Mouse (Mus musculus) testis, postnatal 14 days (tissue): ENCODE measurements around the gene Cadps.

Source experiments
- DNase-seq: peaks from one replicate; pipeline ENCODE4 v3.0.0; 2021; ENCODE audit warnings: low spot score

The Cadps gene

GRCm38 (mm10) chr14:12504191-12504947 lies 318.5 kb downstream of the Cadps start:
- no peak for DNase-seq

- no peak for DNase-seq
Observed at GRCm38 (mm10) chr14:12462206-12462605, 360.7 kb downstream of the Cadps start.

- no peak for DNase-seq
Observed at GRCm38 (mm10) chr14:12459700-12460099, 363.2 kb downstream of the Cadps start.

DNA sequence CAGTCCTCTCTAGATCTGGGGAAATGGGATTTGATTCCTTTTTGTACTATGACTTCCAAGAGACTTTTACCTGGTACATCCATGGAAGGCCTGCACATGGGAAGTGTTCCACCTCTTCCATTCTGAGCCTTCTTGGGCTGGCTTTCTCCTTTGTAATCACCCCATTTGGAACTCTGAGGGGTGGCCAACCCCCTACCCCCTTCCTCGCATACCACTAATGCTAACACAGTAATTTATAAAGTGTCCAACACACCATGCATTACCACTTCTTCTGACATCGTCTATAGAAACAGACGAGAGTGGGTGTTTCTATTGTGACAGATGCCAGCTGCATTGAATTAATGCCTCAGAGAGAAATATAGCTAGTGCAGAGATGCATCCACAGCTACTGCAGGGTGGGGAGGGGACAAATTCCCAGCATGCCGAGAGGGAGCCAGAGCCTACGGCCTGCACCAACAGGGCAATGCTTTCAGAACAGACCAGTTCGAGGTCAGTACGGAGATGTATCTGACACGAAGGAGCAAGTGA lies 367.8 kb downstream of the Cadps start:
- DNase-seq: no peak

DNA sequence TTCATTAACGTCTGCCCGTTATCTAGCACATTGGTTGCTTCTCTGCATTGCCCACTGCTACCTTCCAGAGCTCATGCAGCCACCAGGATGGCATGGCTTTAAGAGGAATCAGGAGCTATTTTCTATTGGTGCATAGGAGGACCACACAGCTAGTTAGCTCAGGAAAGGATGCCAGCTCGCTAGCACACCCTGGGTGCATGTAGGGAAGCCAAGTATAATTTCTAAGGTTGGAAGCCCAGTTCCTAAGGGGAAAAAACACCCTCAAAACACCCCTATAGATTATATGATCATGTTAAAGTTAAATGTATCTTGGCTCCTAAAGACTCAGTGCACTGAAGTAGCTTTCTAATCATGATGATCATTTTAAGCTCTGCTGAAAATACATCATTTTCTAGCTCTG lies 372.1 kb downstream of the Cadps start:
- DNase-seq: no peak

- DNase-seq: no peak
Observed at GRCm38 (mm10) chr14:12448883-12449282, 374.0 kb downstream of the Cadps start.

DNA sequence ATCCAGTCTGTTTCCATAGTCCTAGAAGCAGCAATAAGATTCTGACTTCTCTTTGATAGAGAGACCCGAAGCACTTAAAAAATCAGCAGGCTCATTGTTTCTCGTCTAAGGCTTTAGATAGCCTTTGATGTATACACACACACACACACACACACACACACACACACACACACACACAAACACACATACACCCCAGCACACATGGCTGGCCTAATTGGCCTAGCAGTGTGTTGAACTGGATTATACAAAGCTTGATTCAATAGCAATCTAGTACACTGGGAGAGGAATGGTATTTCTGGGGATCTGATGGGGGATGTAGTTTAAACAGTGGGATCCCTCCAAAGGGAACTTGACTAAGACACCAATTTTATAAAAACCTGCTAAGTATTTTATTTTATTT lies 381.9 kb downstream of the Cadps start:
- DNase-seq: no peak

DNA sequence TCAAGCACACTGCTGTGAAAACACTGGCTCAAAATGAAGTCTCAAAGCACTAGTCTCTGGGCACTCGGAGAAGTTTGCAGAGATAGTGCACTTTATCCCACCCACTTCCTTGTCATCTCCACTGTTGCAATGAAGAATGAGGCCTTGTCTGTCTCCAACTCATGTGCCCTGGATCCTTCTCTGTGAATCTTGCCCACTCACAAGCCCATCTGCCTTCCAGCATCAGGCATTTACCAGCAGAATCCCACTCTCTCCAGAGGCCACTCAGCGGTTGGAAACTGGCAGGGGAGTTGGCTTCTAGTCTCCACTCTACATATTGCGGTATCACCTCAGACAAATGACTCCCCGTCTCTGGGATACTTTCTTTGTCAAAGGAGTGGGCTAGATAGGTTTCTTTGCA lies 384.9 kb downstream of the Cadps start:
- no peak for DNase-seq

DNA sequence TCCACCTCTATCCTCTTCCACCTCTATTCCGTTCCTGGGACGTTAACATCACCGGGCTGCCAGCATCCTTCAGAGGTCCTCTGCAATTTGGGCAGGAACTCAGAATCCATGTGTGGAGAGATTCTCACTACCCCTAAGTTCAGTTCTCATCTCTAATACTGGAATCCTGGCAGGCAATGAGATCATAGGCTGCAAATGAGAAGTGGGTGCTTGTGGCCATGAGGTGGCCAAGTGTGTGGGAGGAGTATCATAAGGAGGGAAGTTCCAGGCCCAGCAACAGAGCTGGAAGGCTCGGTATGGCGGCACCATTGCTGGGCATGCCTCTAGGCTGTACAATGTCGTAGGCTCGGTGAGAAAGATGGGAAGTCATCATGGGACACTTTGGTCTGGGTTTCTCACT lies 385.5 kb downstream of the Cadps start:
- no peak for DNase-seq

DNA sequence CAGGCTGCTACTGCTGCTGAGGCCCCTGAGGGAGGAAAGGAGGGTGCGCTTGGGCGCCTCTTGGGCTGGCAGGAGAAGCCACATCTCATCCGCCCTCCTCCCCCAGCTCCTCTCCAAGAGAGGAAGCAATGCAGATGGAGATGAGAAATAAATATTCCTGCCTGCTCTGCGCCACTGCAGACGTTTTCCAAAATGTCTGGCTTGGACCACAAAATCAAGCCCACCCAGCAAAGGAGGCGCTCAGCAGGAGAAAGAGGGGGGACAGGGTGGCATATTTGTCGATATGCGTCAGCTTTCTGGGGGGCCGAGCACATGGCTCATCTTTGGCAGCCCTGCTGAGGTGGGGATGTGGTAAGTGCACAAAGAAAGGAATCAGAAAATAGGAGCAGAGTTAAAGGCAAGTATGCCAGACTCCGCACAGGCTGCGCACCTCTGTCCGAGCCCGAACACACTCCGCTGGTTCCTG lies 385.9 kb downstream of the Cadps start:
- no peak for DNase-seq

DNA sequence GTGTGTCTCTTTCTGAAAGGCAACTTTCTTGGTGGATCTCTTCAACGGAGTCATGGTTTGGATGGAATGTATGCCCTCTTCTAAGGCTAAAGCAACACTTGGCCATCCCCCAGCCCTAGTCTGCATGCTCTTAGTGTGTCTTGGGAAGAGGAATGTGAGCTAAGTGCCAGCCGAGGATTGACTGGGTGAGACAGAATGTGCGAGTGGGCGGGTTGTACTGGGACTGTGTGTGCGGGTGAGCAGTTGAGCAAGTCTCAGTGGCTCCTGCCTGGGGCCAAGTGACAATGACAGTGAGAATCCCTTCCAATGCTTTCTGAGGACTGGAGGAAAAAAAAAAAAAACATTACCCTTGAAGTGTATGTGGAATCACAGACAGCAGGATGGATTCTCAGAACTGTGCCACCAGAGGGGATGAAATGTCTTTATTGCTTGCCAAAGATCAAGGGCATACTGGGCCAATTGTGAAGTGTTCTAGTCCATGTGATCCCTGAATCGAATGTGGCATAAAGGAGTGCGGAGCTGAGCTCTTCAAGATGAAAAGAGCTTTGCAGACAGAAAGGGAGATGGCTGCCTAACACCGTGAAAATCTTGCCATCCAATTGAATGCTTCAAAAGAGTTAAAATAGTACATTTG lies 394.7 kb downstream of the Cadps start:
- DNase-seq: no peak

- DNase-seq: no peak
Observed at GRCm38 (mm10) chr14:12425311-12425710, 397.6 kb downstream of the Cadps start.

- DNase-seq: no peak
Observed at GRCm38 (mm10) chr14:12410276-12410675, 412.6 kb downstream of the Cadps start.

- DNase-seq: no peak
Observed at GRCm38 (mm10) chr14:12409811-12410210, 413.1 kb downstream of the Cadps start.

- DNase-seq: no peak
Observed at GRCm38 (mm10) chr14:12406588-12406987, 416.3 kb downstream of the Cadps start.

GRCm38 (mm10) chr14:12405201-12405600 lies 417.7 kb downstream of the Cadps start:
- DNase-seq: no peak

DNA sequence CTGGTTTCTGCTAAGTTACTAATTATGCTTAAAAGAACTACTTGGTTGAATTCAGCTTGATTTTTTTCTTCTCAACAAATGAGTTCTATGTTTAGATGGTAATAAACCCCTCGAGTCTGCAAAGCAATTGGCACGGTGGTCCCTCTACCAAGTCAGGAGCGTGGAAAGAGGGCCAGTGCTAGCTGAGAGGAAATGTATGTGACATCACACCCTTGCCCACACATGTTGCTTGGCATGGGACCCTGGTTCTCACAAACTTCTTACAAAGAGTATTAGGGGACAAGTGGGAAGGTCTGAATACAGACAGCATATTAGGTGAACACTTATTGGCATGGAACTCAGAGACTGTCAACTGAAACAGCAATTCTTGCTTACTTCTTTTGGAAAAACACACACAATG lies 418.2 kb downstream of the Cadps start:
- DNase-seq: no peak

DNA sequence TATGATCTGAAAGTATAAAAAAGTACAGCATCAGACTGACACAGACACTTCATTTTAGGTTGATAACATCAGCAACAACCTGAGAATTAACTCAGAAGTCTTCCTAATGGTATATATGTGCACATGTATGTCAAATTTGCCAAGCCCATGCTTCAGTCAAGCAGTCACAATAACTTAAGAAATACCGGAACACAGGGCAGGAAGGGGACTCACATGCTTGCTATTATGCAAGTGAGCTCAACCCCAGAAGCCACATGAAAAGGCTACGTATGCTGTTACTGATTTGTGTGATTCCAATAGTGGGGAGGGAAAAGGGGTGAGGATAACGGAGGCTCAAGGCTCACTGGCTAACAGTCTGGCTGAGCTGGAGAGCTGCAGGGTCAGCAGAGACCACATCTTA lies 418.8 kb downstream of the Cadps start:
- no peak for DNase-seq

- DNase-seq: no peak
Observed at GRCm38 (mm10) chr14:12400116-12400515, 422.8 kb downstream of the Cadps start.

- no peak for DNase-seq
Observed at GRCm38 (mm10) chr14:12397561-12397960, 425.3 kb downstream of the Cadps start.

GRCm38 (mm10) chr14:12394318-12394717 lies 428.6 kb downstream of the Cadps start:
- DNase-seq: no peak

DNA sequence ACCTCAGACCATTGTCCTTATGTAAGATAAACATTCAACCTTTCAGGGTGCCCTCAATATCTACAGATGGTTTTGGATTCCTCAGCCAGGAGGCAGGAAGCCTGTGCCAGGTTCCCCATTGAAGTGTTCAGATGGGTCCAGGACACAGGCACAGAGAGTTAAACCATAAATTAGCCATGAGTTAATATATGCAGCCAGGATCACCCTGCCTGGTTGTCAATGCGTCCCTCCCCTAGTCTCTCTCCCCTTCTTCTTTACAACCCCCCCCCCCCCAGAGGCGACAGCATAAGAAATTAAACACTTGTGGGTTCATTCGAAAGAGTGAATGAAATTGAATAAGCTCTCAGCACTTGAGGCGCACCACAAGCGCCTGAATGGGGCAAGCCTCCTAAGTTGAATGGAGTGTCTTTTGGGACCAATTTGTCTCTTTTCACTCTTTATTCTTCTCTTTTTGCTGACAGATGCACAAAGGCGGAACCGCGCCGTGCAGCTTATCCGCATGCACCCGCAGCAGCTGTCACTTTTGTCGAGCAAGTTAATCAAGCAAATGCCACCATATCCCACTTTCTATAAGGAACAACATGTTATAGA lies 429.5 kb downstream of the Cadps start:
- DNase-seq: no peak

- no peak for DNase-seq
Observed at GRCm38 (mm10) chr14:12391167-12391566, 431.7 kb downstream of the Cadps start.
